Mouse (Mus musculus): Measurements from ENCODE around the gene Lmna. TPM values are rescaled to one million over a fixed set of nuclear protein-coding genes. Genes with fewer than 3 reads are reported as not detected.
A peak's percentile ranks its signal among the peaks of the same experiment; 100 is the strongest.

Lmna gene
- total and polyA plus RNA-seq, 2 experiments from 2014 or later = 59.7 to 61.1 TPM

- peaks cover 5% of the 10 kb centered on the region; the same call in 1 of the 2 replicates for H3K4me1 ChIP-seq (ENCODE audit: insufficient read depth, low read length)
- no peak for TF ChIP-seq CTCF (IDR thresholded peaks at IDR 0.05; ENCODE audit: low read depth)
- 88% methylated on average over 12 of the region's 12 CpGs for WGBS
Measured at GRCm38 (mm10) chr3:88442488-88442887, 67.3 kb downstream of the Lmna start.

GRCm38 (mm10) chr3:88440500-88441381 lies 69.0 kb downstream of the Lmna start:
- Histone ChIP-seq H3K4me3 (ENCODE audit: low read length) (no peak overlapping the region), H3K9ac (replicated peaks; ENCODE audit: low read length) (no peak overlapping the region), H3K4me1 (ENCODE audit: insufficient read depth, low read length) (peaks cover 5% of the 10 kb centered on the region; the same call in 1 of the 2 replicates), H3K27me3 (ENCODE audit: insufficient read depth, low read length) (no peaks in the 10 kb centered on the region), H3K27ac (0 out of 2 replicates have a peak overlapping the region, but pooled peaks have one; percentile 26), H3K36me3 (ENCODE audit: insufficient read depth, low read length) (peaks cover 11% of the 10 kb centered on the region; the same call in 1 of the 2 replicates), H3K9me3 (ENCODE audit: low read length) (no peaks in the 10 kb centered on the region), H3K4me2 (ENCODE audit: low read depth, low read length) (peak overlapping the region; percentile 18)
- DNase-seq (ENCODE audit: low spot score) = peak; percentile 78
- TF ChIP-seq CTCF (IDR thresholded peaks at IDR 0.05; ENCODE audit: low read depth) = peak; percentile 78
- WGBS = 17% methylated on average over 27 of the region's 27 CpGs
- ATAC-seq = peak; percentile 25; the same call in 1 of the 2 replicates

More at GRCm38 (mm10) chr3:88442488-88442887, 67.3 kb downstream of the Lmna start:
- no peak for ATAC-seq
- Histone ChIP-seq H3K9ac (replicated peaks; ENCODE audit: low read length) (no peak overlapping the region), H3K27me3 (ENCODE audit: insufficient read depth, low read length) (no peaks in the 10 kb centered on the region), H3K27ac (no peak overlapping the region), H3K4me2 (ENCODE audit: low read depth, low read length) (no peak overlapping the region), H3K4me3 (ENCODE audit: low read length) (no peak overlapping the region), H3K9me3 (ENCODE audit: low read length) (no peaks in the 10 kb centered on the region), H3K36me3 (ENCODE audit: insufficient read depth, low read length) (peaks cover 11% of the 10 kb centered on the region)
- DNase-seq (ENCODE audit: low spot score) = no peak

- peaks cover 11% of the 10 kb centered on the region for H3K36me3 ChIP-seq (ENCODE audit: insufficient read depth, low read length)
- no peak for TF ChIP-seq CTCF (IDR thresholded peaks at IDR 0.05; ENCODE audit: low read depth)
- no peak for ATAC-seq
Measured at GRCm38 (mm10) chr3:88439582-88439981, 70.2 kb downstream of the Lmna start.

GRCm38 (mm10) chr3:88437454-88437853 lies 72.3 kb downstream of the Lmna start:
- Histone ChIP-seq H3K27ac (peak overlapping the region; percentile 20; the same call in 1 of the 2 replicates), H3K9ac (replicated peaks; ENCODE audit: low read length) (0 out of 2 replicates have a peak overlapping the region, but pooled peaks have one; percentile 2), H3K4me2 (ENCODE audit: low read depth, low read length) (peak overlapping the region; percentile 41; the same call in 1 of the 2 replicates), H3K27me3 (ENCODE audit: insufficient read depth, low read length) (no peaks in the 10 kb centered on the region), H3K4me3 (ENCODE audit: low read length) (no peak overlapping the region), H3K36me3 (ENCODE audit: insufficient read depth, low read length) (peaks cover 11% of the 10 kb centered on the region), H3K9me3 (ENCODE audit: low read length) (no peaks in the 10 kb centered on the region), H3K4me1 (ENCODE audit: insufficient read depth, low read length) (peaks cover 5% of the 10 kb centered on the region; the same call in 1 of the 2 replicates)
- TF ChIP-seq CTCF (IDR thresholded peaks at IDR 0.05; ENCODE audit: low read depth) = no peak
- 82% methylated on average over 10 of the region's 10 CpGs for WGBS
- ATAC-seq (no peak), DNase-seq (ENCODE audit: low spot score) (no peak)

More at GRCm38 (mm10) chr3:88439582-88439981, 70.2 kb downstream of the Lmna start:
- Histone ChIP-seq H3K9me3 (ENCODE audit: low read length) (no peaks in the 10 kb centered on the region), H3K4me1 (ENCODE audit: insufficient read depth, low read length) (peaks cover 5% of the 10 kb centered on the region; the same call in 1 of the 2 replicates), H3K27me3 (ENCODE audit: insufficient read depth, low read length) (no peaks in the 10 kb centered on the region), H3K9ac (replicated peaks; ENCODE audit: low read length) (no peak overlapping the region), H3K4me2 (ENCODE audit: low read depth, low read length) (no peak overlapping the region), H3K4me3 (ENCODE audit: low read length) (no peak overlapping the region), H3K27ac (no peak overlapping the region)
- 44% methylated on average over 4 of the region's 4 CpGs for WGBS
- no peak for DNase-seq (ENCODE audit: low spot score)

GRCm38 (mm10) chr3:88436395-88437201 lies 73.2 kb downstream of the Lmna start:
- H3K4me2 ChIP-seq (ENCODE audit: low read depth, low read length) = peak overlapping the region; percentile 41
- no peaks in the 10 kb centered on the region for H3K27me3 ChIP-seq (ENCODE audit: insufficient read depth, low read length)
- DNase-seq (ENCODE audit: low spot score) = peak; percentile 76
- peaks cover 9% of the 10 kb centered on the region for H3K36me3 ChIP-seq (ENCODE audit: insufficient read depth, low read length)
- H3K4me1 ChIP-seq (ENCODE audit: insufficient read depth, low read length) = peaks cover 5% of the 10 kb centered on the region; the same call in 1 of the 2 replicates
- peak overlapping the region; percentile 20; the same call in 1 of the 2 replicates for H3K27ac ChIP-seq
- H3K9me3 ChIP-seq (ENCODE audit: low read length) = no peaks in the 10 kb centered on the region
- WGBS = 19% methylated on average over 29 of the region's 29 CpGs
- peak; percentile 64 for TF ChIP-seq CTCF (IDR thresholded peaks at IDR 0.05; ENCODE audit: low read depth)
- peak overlapping the region; percentile 10 for H3K4me3 ChIP-seq (ENCODE audit: low read length)
- ATAC-seq = peak; percentile 93
- H3K9ac ChIP-seq (replicated peaks; ENCODE audit: low read length) = no peak overlapping the region

- DNase-seq (ENCODE audit: low spot score) = no peak
- WGBS = 54% methylated on average over 10 of the region's 10 CpGs
- no peak for ATAC-seq
- Histone ChIP-seq H3K9ac (replicated peaks; ENCODE audit: low read length) (no peak overlapping the region), H3K36me3 (ENCODE audit: insufficient read depth, low read length) (peaks cover 8% of the 10 kb centered on the region), H3K4me2 (ENCODE audit: low read depth, low read length) (no peak overlapping the region), H3K9me3 (ENCODE audit: low read length) (no peaks in the 10 kb centered on the region), H3K4me1 (ENCODE audit: insufficient read depth, low read length) (peaks cover 1% of the 10 kb centered on the region; the same call in 1 of the 2 replicates), H3K27me3 (ENCODE audit: insufficient read depth, low read length) (no peaks in the 10 kb centered on the region), H3K27ac (no peak overlapping the region), H3K4me3 (ENCODE audit: low read length) (no peak overlapping the region)
- no peak for TF ChIP-seq CTCF (IDR thresholded peaks at IDR 0.05; ENCODE audit: low read depth)
Measured at GRCm38 (mm10) chr3:88435515-88435914, 74.2 kb downstream of the Lmna start.

MicroRNAs encoded within 50 kb of the gene (microRNA counts, 519-probe panel; counts per million panel counts)
- microRNA mmu-miR-1905 = not detected

Small RNA genes within 50 kb of the gene (microRNA-seq; reads per million reads assigned to microRNA genes)
- gene Mir1905 (0 reads per million in 2 experiments), gene Mir7011 (0.18 to 0.36 reads per million in 2 experiments)

Other genes starting within 250 kb of the Lmna start
- gene Gm38392, start 222.7 kb downstream of the Lmna start, total RNA-seq (2014; rRNA removed) = 2.1 TPM in 1 of 2 replicates, not detected in the other
- gene Gm38392, start 222.7 kb downstream of the Lmna start, polyA plus RNA-seq (2015; fragmentation: Nextera tagmentation; extraction: Ambion mirVana) = 0.21 and 0.24 TPM in 2 replicates
- gene Tsacc, start 213.0 kb downstream of the Lmna start, total RNA-seq (2014; rRNA removed) = not detected in 2 replicates
- 10.5 and 10.6 TPM in 2 replicates for gene Tsacc, start 213.0 kb downstream of the Lmna start, polyA plus RNA-seq (2015; fragmentation: Nextera tagmentation; extraction: Ambion mirVana)
- 231 and 236 TPM in 2 replicates for gene Cct3, start 212.8 kb downstream of the Lmna start, total RNA-seq (2014; rRNA removed)
- gene Cct3, start 212.8 kb downstream of the Lmna start, polyA plus RNA-seq (2015; fragmentation: Nextera tagmentation; extraction: Ambion mirVana) = 388 and 401 TPM in 2 replicates
- 54.9 and 76.9 TPM in 2 replicates for gene Glmp, start 184.9 kb downstream of the Lmna start, total RNA-seq (2014; rRNA removed)
- gene Glmp, start 184.9 kb downstream of the Lmna start, polyA plus RNA-seq (2015; fragmentation: Nextera tagmentation; extraction: Ambion mirVana) = 135 and 142 TPM in 2 replicates
- 0.52 and 0.54 TPM in 2 replicates for gene Tmem79, start 173.8 kb downstream of the Lmna start, total RNA-seq (2014; rRNA removed)
- gene Tmem79, start 173.8 kb downstream of the Lmna start, polyA plus RNA-seq (2015; fragmentation: Nextera tagmentation; extraction: Ambion mirVana) = 1.1 and 1.5 TPM in 2 replicates
- gene Smg5, start 173.7 kb downstream of the Lmna start, total RNA-seq (2014; rRNA removed) = 78.8 and 98.1 TPM in 2 replicates
- 42.9 and 43.0 TPM in 2 replicates for gene Smg5, start 173.7 kb downstream of the Lmna start, polyA plus RNA-seq (2015; fragmentation: Nextera tagmentation; extraction: Ambion mirVana)
- gene Paqr6, start 145.4 kb downstream of the Lmna start, total RNA-seq (2014; rRNA removed) = 8.3 and 10.1 TPM in 2 replicates
- 8.6 and 10.3 TPM in 2 replicates for gene Paqr6, start 145.4 kb downstream of the Lmna start, polyA plus RNA-seq (2015; fragmentation: Nextera tagmentation; extraction: Ambion mirVana)
- gene Bglap3, start 137.2 kb downstream of the Lmna start, total RNA-seq (2014; rRNA removed) = not detected in 2 replicates
- 0.15 TPM in 1 of 2 replicates, not detected in the other for gene Bglap3, start 137.2 kb downstream of the Lmna start, polyA plus RNA-seq (2015; fragmentation: Nextera tagmentation; extraction: Ambion mirVana)
- gene Bglap2, start 131.3 kb downstream of the Lmna start, total RNA-seq (2014; rRNA removed) = not detected in 2 replicates
- not detected in 2 replicates for gene Bglap2, start 131.3 kb downstream of the Lmna start, polyA plus RNA-seq (2015; fragmentation: Nextera tagmentation; extraction: Ambion mirVana)
- not detected in 2 replicates for gene Bglap, start 125.5 kb downstream of the Lmna start, total RNA-seq (2014; rRNA removed)
- gene Bglap, start 125.5 kb downstream of the Lmna start, polyA plus RNA-seq (2015; fragmentation: Nextera tagmentation; extraction: Ambion mirVana) = not detected in 2 replicates
- 39.4 and 60.4 TPM in 2 replicates for gene Pmf1, start 99.6 kb downstream of the Lmna start, total RNA-seq (2014; rRNA removed)
- 47.2 and 48.4 TPM in 2 replicates for gene Pmf1, start 99.6 kb downstream of the Lmna start, polyA plus RNA-seq (2015; fragmentation: Nextera tagmentation; extraction: Ambion mirVana)
- 68.3 and 68.6 TPM in 2 replicates for gene Slc25a44, start 84.8 kb downstream of the Lmna start, total RNA-seq (2014; rRNA removed)
- 31.9 and 34.1 TPM in 2 replicates for gene Slc25a44, start 84.8 kb downstream of the Lmna start, polyA plus RNA-seq (2015; fragmentation: Nextera tagmentation; extraction: Ambion mirVana)
- gene Sema4a, start 48.8 kb downstream of the Lmna start, total RNA-seq (2014; rRNA removed) = 39.4 and 45.2 TPM in 2 replicates
- gene Sema4a, start 48.8 kb downstream of the Lmna start, polyA plus RNA-seq (2015; fragmentation: Nextera tagmentation; extraction: Ambion mirVana) = 25.4 and 26.5 TPM in 2 replicates
- gene Mex3a, start 22.4 kb upstream of the Lmna start, total RNA-seq (2014; rRNA removed) = 52.3 and 54.5 TPM in 2 replicates
- 13.9 and 15.3 TPM in 2 replicates for gene Mex3a, start 22.4 kb upstream of the Lmna start, polyA plus RNA-seq (2015; fragmentation: Nextera tagmentation; extraction: Ambion mirVana)
- not detected in 2 replicates for gene Rab25, start 38.3 kb upstream of the Lmna start, total RNA-seq (2014; rRNA removed)
- 0.44 and 1.3 TPM in 2 replicates for gene Rab25, start 38.3 kb upstream of the Lmna start, polyA plus RNA-seq (2015; fragmentation: Nextera tagmentation; extraction: Ambion mirVana)
- 45.1 and 59.2 TPM in 2 replicates for gene Lamtor2, start 43.1 kb upstream of the Lmna start, total RNA-seq (2014; rRNA removed)
- gene Lamtor2, start 43.1 kb upstream of the Lmna start, polyA plus RNA-seq (2015; fragmentation: Nextera tagmentation; extraction: Ambion mirVana) = 189 and 198 TPM in 2 replicates
- gene Ubqln4, start 43.8 kb upstream of the Lmna start, total RNA-seq (2014; rRNA removed) = 119 and 131 TPM in 2 replicates
- gene Ubqln4, start 43.8 kb upstream of the Lmna start, polyA plus RNA-seq (2015; fragmentation: Nextera tagmentation; extraction: Ambion mirVana) = 29.4 and 29.8 TPM in 2 replicates
- 247 and 307 TPM in 2 replicates for gene Ssr2, start 65.9 kb upstream of the Lmna start, total RNA-seq (2014; rRNA removed)
- gene Ssr2, start 65.9 kb upstream of the Lmna start, polyA plus RNA-seq (2015; fragmentation: Nextera tagmentation; extraction: Ambion mirVana) = 209 and 210 TPM in 2 replicates
- 93.4 and 100 TPM in 2 replicates for gene Arhgef2, start 96.0 kb upstream of the Lmna start, total RNA-seq (2014; rRNA removed)
- 56.0 and 57.1 TPM in 2 replicates for gene Arhgef2, start 96.0 kb upstream of the Lmna start, polyA plus RNA-seq (2015; fragmentation: Nextera tagmentation; extraction: Ambion mirVana)
- not detected in 2 replicates for gene Rxfp4, start 143.2 kb upstream of the Lmna start, total RNA-seq (2014; rRNA removed)
- gene Rxfp4, start 143.2 kb upstream of the Lmna start, polyA plus RNA-seq (2015; fragmentation: Nextera tagmentation; extraction: Ambion mirVana) = not detected in 2 replicates
- gene Khdc4, start 175.8 kb upstream of the Lmna start, total RNA-seq (2014; rRNA removed) = 57.9 and 74.4 TPM in 2 replicates
- 66.1 and 70.7 TPM in 2 replicates for gene Khdc4, start 175.8 kb upstream of the Lmna start, polyA plus RNA-seq (2015; fragmentation: Nextera tagmentation; extraction: Ambion mirVana)
- gene Rit1, start 206.9 kb upstream of the Lmna start, total RNA-seq (2014; rRNA removed) = 55.6 and 76.7 TPM in 2 replicates
- gene Rit1, start 206.9 kb upstream of the Lmna start, polyA plus RNA-seq (2015; fragmentation: Nextera tagmentation; extraction: Ambion mirVana) = 68.7 and 69.3 TPM in 2 replicates

Data from hindbrain, postnatal 0 days (tissue).